15 mouse cellular contexts compared by ENCODE assay signal in genomic region chr11:87753891-87754501, GRCm38 (mm10). TPM values are rescaled to one million over a fixed set of nuclear protein-coding genes. Genes with fewer than 3 reads are reported as not detected.
DNase-seq lines count a peak whose midpoint lies in the region; ATAC-seq and TF ChIP-seq lines count a peak whose summit lies in the region.
"Had no signal": no experiment of that assay in that cellular context is flagged by ENCODE, and none has a peak within 500 bp of the region (broad histone marks: within the 10 kb centered on the region; RNA-seq: fewer than 3 reads in every experiment).

No protein-coding gene starts in this region.

- 0 out of 2 replicates have a peak overlapping the region, but pooled peaks have one; percentile 33 for H3K27ac ChIP-seq in heart, embryonic 16.5 days (ENCODE audit: low read length)
- peak overlapping the region; percentile 82 for H3K27ac ChIP-seq in bone marrow macrophage, adult 2 months (ENCODE audit: insufficient read depth, low read depth, low read length)
- H3K27ac ChIP-seq in liver, postnatal 0 days (ENCODE audit: low read depth), result peak overlapping the region; percentile 99
- H3K27ac ChIP-seq: forebrain, embryonic 12.5 days; hindbrain, embryonic 14.5 days; left cerebral cortex, adult 2 months; midbrain, embryonic 13.5 days had no signal

- no peak for DNase-seq in heart, adult 8-10 months (ENCODE audit: low spot score)
- peak; percentile 73 for DNase-seq in A20 (ENCODE audit: low read depth, low spot score)
- no peak for DNase-seq in liver, postnatal 0 days
- no peak for DNase-seq in layer of hippocampus, adult 9-11 months
- DNase-seq in frontal cortex, postnatal 14 days (ENCODE audit: low spot score in 2 of 2), result no peak
- DNase-seq in cerebellum, adult 9-10 months, result no peak
- DNase-seq: kidney, postnatal 25 days; right cerebral cortex, adult 18-20 months had no signal

- peak overlapping the region; percentile 32; the same call in 1 of the 2 replicates for H3K4me2 ChIP-seq in heart, embryonic 16.5 days (ENCODE audit: low read depth, low read length)
- H3K4me2 ChIP-seq in liver, postnatal 0 days (ENCODE audit: low read depth, low read length), result peak overlapping the region; percentile 68
- H3K4me2 ChIP-seq: forebrain, embryonic 12.5 days; hindbrain, embryonic 14.5 days; midbrain, embryonic 13.5 days had no signal

- no peaks in the 10 kb centered on the region for H3K27me3 ChIP-seq in heart, embryonic 16.5 days (ENCODE audit: control insufficient read depth, insufficient read depth, low read length)
- no peaks in the 10 kb centered on the region for H3K27me3 ChIP-seq in liver, postnatal 0 days (ENCODE audit: insufficient read depth, low read length)
- H3K27me3 ChIP-seq: midbrain, embryonic 13.5 days had no signal

- TF ChIP-seq POLR2A in bone marrow macrophage, adult 2 months (IDR thresholded peaks at IDR 0.05; ENCODE audit: borderline replicate concordance, low read depth, low read length), result no peak

- no peak overlapping the region for H3K9ac ChIP-seq in heart, embryonic 16.5 days (ENCODE audit: low read length)
- peak overlapping the region; percentile 94 for H3K9ac ChIP-seq in liver, postnatal 0 days (replicated peaks)
- H3K9ac ChIP-seq: forebrain, embryonic 12.5 days; hindbrain, embryonic 14.5 days; midbrain, embryonic 13.5 days had no signal

- H3K4me1 ChIP-seq in heart, embryonic 16.5 days (ENCODE audit: control insufficient read depth, insufficient read depth, low read length), result no peaks in the 10 kb centered on the region
- H3K4me1 ChIP-seq in bone marrow macrophage, adult 2 months (ENCODE audit: control insufficient read depth, insufficient read depth, low read length), result peaks cover 48% of the 10 kb centered on the region
- peaks cover 49% of the 10 kb centered on the region for H3K4me1 ChIP-seq in liver, postnatal 0 days (ENCODE audit: insufficient read depth)
- H3K4me1 ChIP-seq: forebrain, embryonic 12.5 days; midbrain, embryonic 13.5 days had no signal

- no peak overlapping the region for H3K4me3 ChIP-seq in heart, embryonic 16.5 days (ENCODE audit: low read length)
- no peak overlapping the region for H3K4me3 ChIP-seq in bone marrow macrophage, adult 2 months (ENCODE audit: insufficient read depth, low read length)
- peak overlapping the region; percentile 92 for H3K4me3 ChIP-seq in liver, postnatal 0 days (ENCODE audit: low read depth, low read length)
- H3K4me3 ChIP-seq: forebrain, embryonic 12.5 days; left cerebral cortex, adult 2 months; midbrain, embryonic 13.5 days had no signal

- WGBS in heart, embryonic 16.5 days, result 71% methylated on average over 5 of the region's 5 CpGs
- WGBS in liver, postnatal 0 days (ENCODE audit: insufficient replicate concordance), result 42% methylated on average over 5 of the region's 5 CpGs

- no peaks in the 10 kb centered on the region for H3K9me3 ChIP-seq in heart, embryonic 16.5 days (replicated peaks; ENCODE audit: control insufficient read depth, low read length)
- H3K9me3 ChIP-seq in liver, postnatal 0 days (ENCODE audit: low read length), result no peaks in the 10 kb centered on the region
- H3K9me3 ChIP-seq: forebrain, embryonic 12.5 days; midbrain, embryonic 13.5 days had no signal

- no peak for TF ChIP-seq CTCF in bone marrow macrophage, adult 2 months (IDR thresholded peaks at IDR 0.05; ENCODE audit: low read depth, low read length)
- TF ChIP-seq CTCF in liver, postnatal 0 days (IDR thresholded peaks at IDR 0.05; ENCODE audit: low read depth), result no peak

- no peak for ATAC-seq in heart, embryonic 16.5 days (replicated peaks; ENCODE audit: extremely low read depth, insufficient read depth, low FRiP score)
- no peak for ATAC-seq in liver, postnatal 0 days
- ATAC-seq: midbrain, embryonic 13.5 days had no signal

- no peaks in the 10 kb centered on the region for H3K36me3 ChIP-seq in heart, embryonic 16.5 days (ENCODE audit: control insufficient read depth, insufficient read depth)
- H3K36me3 ChIP-seq in liver, postnatal 0 days (replicated peaks; ENCODE audit: insufficient read depth, low read length), result peaks cover 13% of the 10 kb centered on the region
- H3K36me3 ChIP-seq: forebrain, embryonic 12.5 days; midbrain, embryonic 13.5 days had no signal

- no peak for TF ChIP-seq EP300 in liver, postnatal 0 days (IDR thresholded peaks at IDR 0.05; ENCODE audit: low read depth)

RNA-seq across cellular contexts. Expression of gene Tspoap1, which starts 6.3 kb away (rescaled TPM):
- 1.1 and 1.2 TPM in 2 replicates for polyA plus RNA-seq in heart, embryonic 16.5 days (2015; fragmentation: Nextera tagmentation; extraction: Ambion mirVana)
- total RNA-seq in heart, adult 8-10 months (2022), result under 1 TPM in 3 of 4 experiments, not detected in 1; 0.14 to 0.25 (median 0.22) TPM
- 2.6 and 2.9 TPM in 2 replicates for polyA plus RNA-seq in bone marrow macrophage, adult 2 months (2012; ENCODE audit: insufficient read depth, insufficient read length, missing spikeins)
- 0.59 and 1.2 TPM in 2 replicates for polyA plus RNA-seq in liver, postnatal 0 days (2015; fragmentation: Nextera tagmentation; extraction: Ambion mirVana)

RNA-seq across cellular contexts. Expression of gene Supt4a, which starts 16.6 kb away (rescaled TPM):
- 100 and 111 TPM in 2 replicates for polyA plus RNA-seq in heart, embryonic 16.5 days (2015; fragmentation: Nextera tagmentation; extraction: Ambion mirVana)
- total RNA-seq in heart, adult 8-10 months (2022), result 10 to 100 TPM; 37.1 to 52.2 (median 38.0) TPM
- 136 and 142 TPM in 2 replicates for polyA plus RNA-seq in bone marrow macrophage, adult 2 months (2012; ENCODE audit: insufficient read depth, insufficient read length, missing spikeins)
- 114 and 120 TPM in 2 replicates for polyA plus RNA-seq in liver, postnatal 0 days (2015; fragmentation: Nextera tagmentation; extraction: Ambion mirVana)

RNA-seq across cellular contexts. Expression of gene Mpo, which starts 39.4 kb away (rescaled TPM):
- 1.0 and 2.9 TPM in 2 replicates for polyA plus RNA-seq in heart, embryonic 16.5 days (2015; fragmentation: Nextera tagmentation; extraction: Ambion mirVana)
- total RNA-seq in heart, adult 8-10 months (2022), result under 1 TPM in 1 of 4 experiments, not detected in 3; 0.89 TPM
- 1.1 and 1.7 TPM in 2 replicates for polyA plus RNA-seq in bone marrow macrophage, adult 2 months (2012; ENCODE audit: insufficient read depth, insufficient read length, missing spikeins)
- polyA plus RNA-seq in liver, postnatal 0 days (2015; fragmentation: Nextera tagmentation; extraction: Ambion mirVana), result 250 and 274 TPM in 2 replicates
- total RNA-seq: gastrocnemius, postnatal 25 days; left cerebral cortex, adult 2 months had no signal

Comparison
In these comparisons a context has a peak if more than half of its experiments do, and no peak if none do; other contexts are left out.
1. H3K27ac ChIP-seq: peak in every context shown above with its lines; median percentile 99 in liver, postnatal 0 days; 82 in bone marrow macrophage, adult 2 months; 33 in heart, embryonic 16.5 days.
2. RNA of gene Mpo, which starts 39.4 kb away (polyA plus RNA-seq): 250 to 274 TPM in liver, postnatal 0 days; 1.0 to 2.9 TPM in heart, embryonic 16.5 days and 1.1 to 1.7 TPM in bone marrow macrophage, adult 2 months; every median in the first group is over 10 times any median in the second.